Mouse (Mus musculus) MEL (cell line): ENCODE data around the gene Cops2. TPM values are rescaled to one million over a fixed set of nuclear protein-coding genes. Genes with fewer than 3 reads are reported as not detected.
A peak's percentile ranks its signal among the peaks of the same experiment; 100 is the strongest.

Experiments
- DNase-seq: peaks from one replicate; pipeline ENCODE4 v3.0.0; 2011; ENCODE audit warnings: low read depth, low spot score
- H3K27ac ChIP-seq: 2 replicates; pipeline ENCODE4 v1.5.1; 2012; ENCODE audit warnings: low read depth, mild to moderate bottlenecking, control low read depth, low read length, moderate library complexity; ENCODE audit not compliant: control insufficient read depth
- H3K27me3 ChIP-seq, 2 experiments: fragments of 150-350 bp in 1 of 2; sonication (generic) in 1 of 2; 2 replicates each; pipeline ENCODE4 v1.6.1; 2012; ENCODE audit warnings: low read length in 2 of 2, mild to moderate bottlenecking in 2 of 2, improper control_type of control experiment in 1 of 2, moderate library complexity in 1 of 2; ENCODE audit not compliant: insufficient read depth in 2 of 2, control insufficient read depth in 1 of 2
- H3K36me3 ChIP-seq, 2 experiments: 2 replicates each; pipeline ENCODE4 v1.6.1; 2012 to 2014; ENCODE audit warnings: low read length in 2 of 2, improper control_type of control experiment in 1 of 2, inconsistent platforms in 1 of 2, mild to moderate bottlenecking in 1 of 2; ENCODE audit not compliant: insufficient read depth in 2 of 2, control insufficient read depth in 1 of 2
- H3K4me1 ChIP-seq, 2 experiments: fragments of 150-350 bp in 1 of 2; sonication (generic) in 1 of 2; 2 replicates each; pipeline ENCODE4 v1.6.1; 2012; ENCODE audit warnings: low read length in 2 of 2, improper control_type of control experiment in 1 of 2, mild to moderate bottlenecking in 1 of 2; ENCODE audit not compliant: insufficient read depth in 2 of 2, control insufficient read depth in 1 of 2
- H3K4me3 ChIP-seq, 2 experiments: fragments of 150-350 bp in 1 of 2; sonication (generic) in 1 of 2; 2 replicates each; pipeline ENCODE4 v1.5.1; 2012; ENCODE audit warnings: low read depth in 2 of 2, low read length in 2 of 2, mild to moderate bottlenecking in 2 of 2, moderate library complexity in 2 of 2, control low read depth in 1 of 2, improper control_type of control experiment in 1 of 2; ENCODE audit not compliant: control insufficient read depth in 1 of 2, insufficient read depth in 1 of 2
- H3K79me2 ChIP-seq: 2 replicates; pipeline ENCODE4 v1.6.1; 2012; ENCODE audit warnings: mild to moderate bottlenecking, low read length, moderate library complexity; ENCODE audit not compliant: control insufficient read depth, poor library complexity, insufficient read depth
- H3K9ac ChIP-seq: 2 replicates; pipeline ENCODE4 v1.6.1; 2012; ENCODE audit warnings: low read depth, mild to moderate bottlenecking, control low read depth, low read length, moderate library complexity; ENCODE audit not compliant: control insufficient read depth, poor library complexity, severe bottlenecking
- H3K9me3 ChIP-seq: fragments of 150-350 bp; sonication (generic); replicated peaks from 2 replicates; pipeline ENCODE4 v1.6.1; 2012; ENCODE audit warnings: mild to moderate bottlenecking, low read length, improper control_type of control experiment, moderate library complexity; ENCODE audit not compliant: insufficient read depth
- BHLHE40 ChIP-seq: IDR thresholded peaks from 2 replicates; pipeline ENCODE4 v1.6.1; 2012; ENCODE audit warnings: low read depth, mild to moderate bottlenecking, inconsistent platforms, low read length, improper control_type of control experiment, borderline replicate concordance
- CHD1 ChIP-seq: IDR thresholded peaks from 2 replicates; pipeline ENCODE4 v1.6.1; 2012; ENCODE audit warnings: low read depth, mild to moderate bottlenecking, inconsistent platforms, low read length, improper control_type of control experiment
- CHD2 ChIP-seq: IDR thresholded peaks from 2 replicates; pipeline ENCODE4 v1.6.1; 2011; ENCODE audit warnings: low read length, improper control_type of control experiment
- E2F4 ChIP-seq: IDR thresholded peaks from 2 replicates; pipeline ENCODE4 v1.6.1; 2011; ENCODE audit warnings: low read depth, low read length, improper control_type of control experiment, borderline replicate concordance
- ELF1 ChIP-seq: IDR thresholded peaks from 2 replicates; pipeline ENCODE4 v1.6.1; 2014; ENCODE audit warnings: low read depth, mild to moderate bottlenecking, inconsistent platforms, low read length, improper control_type of control experiment, moderate library complexity
- EP300 ChIP-seq, 2 experiments: IDR thresholded peaks; 2 replicates each; pipeline ENCODE4 v1.6.1; 2011; ENCODE audit warnings: improper control_type of control experiment in 2 of 2, low read length in 2 of 2, low read depth in 1 of 2, mild to moderate bottlenecking in 1 of 2
- GATA1 ChIP-seq: IDR thresholded peaks from 2 replicates; pipeline ENCODE4 v1.6.1; 2011; ENCODE audit warnings: low read depth, low read length, improper control_type of control experiment
- JUND ChIP-seq: IDR thresholded peaks from 2 replicates; pipeline ENCODE4 v1.6.1; 2011; ENCODE audit warnings: low read depth, mild to moderate bottlenecking, improper control_type of control experiment, low read length
- NRF1 ChIP-seq: IDR thresholded peaks from 2 replicates; pipeline ENCODE4 v1.6.1; 2014; ENCODE audit warnings: low read depth, mild to moderate bottlenecking, inconsistent platforms, low read length, improper control_type of control experiment, moderate library complexity; ENCODE audit not compliant: poor library complexity, insufficient read depth, severe bottlenecking
- POLR2A ChIP-seq, 2 experiments: IDR thresholded peaks; 2 replicates each; pipeline ENCODE4 v1.6.1; 2011 to 2012; ENCODE audit warnings: low read length in 2 of 2, mild to moderate bottlenecking in 2 of 2, control low read depth in 1 of 2, improper control_type of control experiment in 1 of 2, low read depth in 1 of 2, moderate library complexity in 1 of 2; ENCODE audit not compliant: control insufficient read depth in 1 of 2, insufficient read depth in 1 of 2, poor library complexity in 1 of 2
- RAD21 ChIP-seq: IDR thresholded peaks from 2 replicates; pipeline ENCODE4 v1.6.1; 2011; ENCODE audit warnings: mild to moderate bottlenecking, low read depth, low read length, improper control_type of control experiment
- SIN3A ChIP-seq: IDR thresholded peaks from 2 replicates; pipeline ENCODE4 v1.6.1; 2012; ENCODE audit warnings: low read length, improper control_type of control experiment, inconsistent platforms
- TAL1 ChIP-seq: IDR thresholded peaks from 2 replicates; pipeline ENCODE4 v1.6.1; 2012; ENCODE audit warnings: mild to moderate bottlenecking, inconsistent platforms, low read length, moderate library complexity, mixed read lengths
- USF1 ChIP-seq: IDR thresholded peaks from 2 replicates; pipeline ENCODE4 v1.6.1; 2014; ENCODE audit warnings: low read depth, mild to moderate bottlenecking, inconsistent platforms, low read length, improper control_type of control experiment, moderate library complexity
- USF2 ChIP-seq, 2 experiments: IDR thresholded peaks; 2 replicates each; pipeline ENCODE4 v1.6.1; 2011 to 2012; ENCODE audit warnings: improper control_type of control experiment in 2 of 2, low read length in 2 of 2, borderline replicate concordance in 1 of 2, inconsistent platforms in 1 of 2, low read depth in 1 of 2, mild to moderate bottlenecking in 1 of 2; ENCODE audit not compliant: insufficient read depth in 1 of 2
- ZKSCAN1 ChIP-seq: IDR thresholded peaks from 2 replicates; pipeline ENCODE4 v1.6.1; 2012; ENCODE audit warnings: low read depth, mild to moderate bottlenecking, inconsistent platforms, low read length, improper control_type of control experiment, moderate library complexity
- ZMIZ1 ChIP-seq: IDR thresholded peaks from 2 replicates; pipeline ENCODE4 v1.6.1; 2012; ENCODE audit warnings: low read depth, mild to moderate bottlenecking, inconsistent platforms, low read length, improper control_type of control experiment, moderate library complexity
- ZNF384 ChIP-seq: IDR thresholded peaks from 2 replicates; pipeline ENCODE4 v1.6.1; 2012; ENCODE audit warnings: low read depth, mild to moderate bottlenecking, inconsistent platforms, low read length, improper control_type of control experiment
- polyA plus RNA-seq, 2 experiments: library from polyadenylated mRNA; stranded (reverse) in 1 of 2; unstranded in 1 of 2; fragments of >175 nt in 1 of 2; fragments of >200 nt in 1 of 2; gene quantifications; 2 replicates each; pipeline versions ENCODE4 v1.2.1 to v1.2.4; 2012; ENCODE audit warnings: low replicate concordance in 2 of 2, low read depth in 1 of 2; ENCODE audit not compliant: insufficient read length in 2 of 2, insufficient read depth in 1 of 2, missing spikeins in 1 of 2
- total RNA-seq: library from RNA; depleted of rRNA; stranded (reverse); fragments of 300-350 nt; gene quantifications from 2 replicates; pipeline ENCODE4 v1.2.3, GENCODE M21; 2012

Cops2 gene
- total and polyA plus RNA-seq, 3 experiments = 65.3 to 131 (median 66.2) TPM

- Histone ChIP-seq H3K4me3 (no peak overlapping the region), H3K4me1 (peaks cover 0 to 23% of the 10 kb centered on the region in 2 experiments; a peak in 3 of 4 replicates), H3K79me2 (no peaks in the 10 kb centered on the region), H3K9me3 (no peaks in the 10 kb centered on the region), H3K27ac (no peak overlapping the region), H3K27me3 (no peaks in the 10 kb centered on the region), H3K9ac (no peak overlapping the region), H3K36me3 (peaks cover 0 to 17% of the 10 kb centered on the region in 2 experiments; a peak in 2 of 4 replicates)
- peak; percentile 29 for DNase-seq
- TF ChIP-seq USF2 (IDR thresholded peaks at IDR 0.05; ENCODE audit: borderline replicate concordance in 1 of 2, insufficient read depth in 1 of 2, low read depth in 1 of 2, low read length in 2 of 2) (peak in 1 of 2 experiments; percentile 63; a peak in 1 of 4 replicates), EP300 (IDR thresholded peaks at IDR 0.05; ENCODE audit: low read depth in 1 of 2, low read length in 2 of 2) (no peak), USF1 (peak; percentile 86)
These were observed 68.7 kb downstream of the Cops2 start for GRCm38 (mm10) chr2:125790242-125790641.

- H3K27me3 ChIP-seq = no peaks in the 10 kb centered on the region
- H3K9me3 ChIP-seq = no peaks in the 10 kb centered on the region
- H3K79me2 ChIP-seq = no peaks in the 10 kb centered on the region
- no peak for DNase-seq
- H3K4me1 ChIP-seq = peaks cover 0 to 23% of the 10 kb centered on the region in 2 experiments; a peak in 3 of 4 replicates
- H3K9ac ChIP-seq = no peak overlapping the region
- H3K36me3 ChIP-seq = peaks cover 0 to 17% of the 10 kb centered on the region in 2 experiments; a peak in 2 of 4 replicates
- no peak overlapping the region for H3K4me3 ChIP-seq
- H3K27ac ChIP-seq = no peak overlapping the region
- TF ChIP-seq RAD21 (no peak), SIN3A (no peak), EP300 (IDR thresholded peaks at IDR 0.05; ENCODE audit: low read depth in 1 of 2, low read length in 2 of 2) (no peak), CHD2 (no peak), ELF1 (no peak), BHLHE40 (no peak), NRF1 (no peak), TAL1 (no peak), E2F4 (no peak), ZNF384 (no peak), GATA1 (no peak), JUND (no peak), CHD1 (no peak), ZKSCAN1 (no peak), USF2 (IDR thresholded peaks at IDR 0.05; ENCODE audit: borderline replicate concordance in 1 of 2, insufficient read depth in 1 of 2, low read depth in 1 of 2, low read length in 2 of 2) (no peak), POLR2A (IDR thresholded peaks at IDR 0.05; ENCODE audit: control insufficient read depth in 1 of 2, insufficient read depth in 1 of 2, low read depth in 1 of 2, low read length in 2 of 2, poor library complexity in 1 of 2) (no peak), ZMIZ1 (no peak)
These were observed 69.7 kb downstream of the Cops2 start for GRCm38 (mm10) chr2:125789265-125789664.
